Mouse (Mus musculus): ENCODE measurements around the gene Alyref. TPM values are rescaled to one million over a fixed set of nuclear protein-coding genes. Genes with fewer than 3 reads are reported as not detected.

The Alyref gene
- polyA plus RNA-seq, 1 experiment from 2014 or later, result 444 TPM

GRCm38 (mm10) chr11:120620195-120620594 is 22.0 kb upstream of the Alyref start:
- H3K4me1 ChIP-seq, result peaks cover 37% of the 10 kb centered on the region
- 90% methylated on average over 14 of the region's 14 CpGs for WGBS
- H3K36me3 ChIP-seq, result peaks cover 60% of the 10 kb centered on the region
- H3K4me3 ChIP-seq, result no peak overlapping the region
- no peaks in the 10 kb centered on the region for H3K9me3 ChIP-seq
- no peak overlapping the region; the same call in 1 of the 2 replicates for H3K27ac ChIP-seq
- DNase-seq (ENCODE audit: low spot score), result no peak
- H3K27me3 ChIP-seq (ENCODE audit: insufficient read depth, poor library complexity, severe bottlenecking), result no peaks in the 10 kb centered on the region

- WGBS, result 90% methylated on average over 25 of the region's 25 CpGs
- peak overlapping the region; percentile 89 for H3K27ac ChIP-seq
- H3K36me3 ChIP-seq, result peaks cover 71% of the 10 kb centered on the region
Observed at GRCm38 (mm10) chr11:120618619-120619535, 20.7 kb upstream of the Alyref start.

GRCm38 (mm10) chr11:120617519-120618112 is 19.5 kb upstream of the Alyref start, which contains the start of gene Pcyt2:
Pcyt2 (minus strand) TSS chr11:120617936.
- no peaks in the 10 kb centered on the region for H3K27me3 ChIP-seq (ENCODE audit: insufficient read depth, poor library complexity, severe bottlenecking)
- DNase-seq (ENCODE audit: low spot score), result peak; percentile 96
- H3K27ac ChIP-seq, result peak within 1 kb of the TSS; percentile 89
- no peaks in the 10 kb centered on the region for H3K9me3 ChIP-seq
- peaks cover 75% of the 10 kb centered on the region for H3K36me3 ChIP-seq
- peaks cover 20% of the 10 kb centered on the region for H3K4me1 ChIP-seq
- whole genome bisulfite sequencing, result under 1% methylated on average over 56 of the region's 56 CpGs
- H3K4me3 ChIP-seq, result peak within 1 kb of the TSS; percentile 79

More at GRCm38 (mm10) chr11:120618619-120619535, 20.7 kb upstream of the Alyref start:
- peak overlapping the region; percentile 79; the same call in 1 of the 2 replicates for H3K4me3 ChIP-seq
- H3K9me3 ChIP-seq, result no peaks in the 10 kb centered on the region
- H3K27me3 ChIP-seq (ENCODE audit: insufficient read depth, poor library complexity, severe bottlenecking), result no peaks in the 10 kb centered on the region
- peaks cover 27% of the 10 kb centered on the region for H3K4me1 ChIP-seq
- no peak for DNase-seq (ENCODE audit: low spot score)

GRCm38 (mm10) chr11:120616617-120617294 is 18.6 kb upstream of the Alyref start:
- DNase-seq (ENCODE audit: low spot score), result no peak
- peak overlapping the region; percentile 79 for H3K4me3 ChIP-seq
- 35% methylated on average over 4 of the region's 4 CpGs for WGBS
- peaks cover 20% of the 10 kb centered on the region for H3K4me1 ChIP-seq
- H3K27me3 ChIP-seq (ENCODE audit: insufficient read depth, poor library complexity, severe bottlenecking), result no peaks in the 10 kb centered on the region
- H3K27ac ChIP-seq, result peak overlapping the region; percentile 89
- H3K9me3 ChIP-seq, result no peaks in the 10 kb centered on the region
- H3K36me3 ChIP-seq, result peaks cover 77% of the 10 kb centered on the region

- Histone ChIP-seq H3K27me3 (ENCODE audit: insufficient read depth, poor library complexity, severe bottlenecking) (no peaks in the 10 kb centered on the region; the same call in 1 of the 2 replicates), H3K36me3 (peaks cover 77% of the 10 kb centered on the region), H3K4me3 (0 out of 2 replicates have a peak overlapping the region, but pooled peaks have one; percentile 9), H3K9me3 (no peaks in the 10 kb centered on the region), H3K4me1 (peaks cover 20% of the 10 kb centered on the region), H3K27ac (no peak overlapping the region)
- WGBS, result 89% methylated on average over 11 of the region's 11 CpGs
- no peak for DNase-seq (ENCODE audit: low spot score)
Observed at GRCm38 (mm10) chr11:120615606-120616203, 17.5 kb upstream of the Alyref start.

GRCm38 (mm10) chr11:120615167-120615566 is 17.0 kb upstream of the Alyref start:
- Histone ChIP-seq H3K27me3 (ENCODE audit: insufficient read depth, poor library complexity, severe bottlenecking) (no peaks in the 10 kb centered on the region; the same call in 1 of the 2 replicates), H3K36me3 (peaks cover 77% of the 10 kb centered on the region), H3K9me3 (no peaks in the 10 kb centered on the region), H3K4me3 (no peak overlapping the region), H3K4me1 (peaks cover 20% of the 10 kb centered on the region), H3K27ac (no peak overlapping the region)
- 86% methylated on average over 6 of the region's 6 CpGs for WGBS
- DNase-seq (ENCODE audit: low spot score), result no peak

- WGBS, result 89% methylated on average over 8 of the region's 8 CpGs
- H3K36me3 ChIP-seq, result peaks cover 78% of the 10 kb centered on the region
- DNase-seq (ENCODE audit: low spot score), result no peak
- no peak overlapping the region for H3K27ac ChIP-seq
- peaks cover 10% of the 10 kb centered on the region for H3K27me3 ChIP-seq (ENCODE audit: insufficient read depth, poor library complexity, severe bottlenecking)
- no peak overlapping the region for H3K4me3 ChIP-seq
- H3K9me3 ChIP-seq, result no peaks in the 10 kb centered on the region
- peaks cover 30% of the 10 kb centered on the region for H3K4me1 ChIP-seq
Observed at GRCm38 (mm10) chr11:120613976-120614375, 15.8 kb upstream of the Alyref start.

- H3K36me3 ChIP-seq, result peaks cover 74% of the 10 kb centered on the region
- DNase-seq (ENCODE audit: low spot score), result no peak
Observed at GRCm38 (mm10) chr11:120613481-120613972, 15.4 kb upstream of the Alyref start.

GRCm38 (mm10) chr11:120612763-120613162 is 14.6 kb upstream of the Alyref start:
- H3K27ac ChIP-seq, result no peak overlapping the region
- H3K36me3 ChIP-seq, result peaks cover 66% of the 10 kb centered on the region
- peak; percentile 89 for DNase-seq (ENCODE audit: low spot score)
- peak overlapping the region; percentile 2; the same call in 1 of the 2 replicates for H3K4me3 ChIP-seq
- peaks cover 38% of the 10 kb centered on the region for H3K4me1 ChIP-seq
- H3K27me3 ChIP-seq (ENCODE audit: insufficient read depth, poor library complexity, severe bottlenecking), result peaks cover 14% of the 10 kb centered on the region
- H3K9me3 ChIP-seq, result no peaks in the 10 kb centered on the region
- WGBS, result 37% methylated on average over 6 of the region's 6 CpGs

More at GRCm38 (mm10) chr11:120613481-120613972, 15.4 kb upstream of the Alyref start:
- WGBS, result 82% methylated on average over 10 of the region's 10 CpGs
- Histone ChIP-seq H3K4me3 (no peak overlapping the region), H3K27me3 (ENCODE audit: insufficient read depth, poor library complexity, severe bottlenecking) (peaks cover 12% of the 10 kb centered on the region), H3K9me3 (no peaks in the 10 kb centered on the region), H3K4me1 (peaks cover 34% of the 10 kb centered on the region), H3K27ac (no peak overlapping the region)

- WGBS, result 79% methylated on average over 9 of the region's 9 CpGs
Observed at GRCm38 (mm10) chr11:120610477-120611046, 12.4 kb upstream of the Alyref start.

GRCm38 (mm10) chr11:120609250-120609649 is 11.1 kb upstream of the Alyref start:
- no peaks in the 10 kb centered on the region for H3K9me3 ChIP-seq
- 35% methylated on average over 8 of the region's 8 CpGs for WGBS
- peaks cover 81% of the 10 kb centered on the region for H3K36me3 ChIP-seq
- H3K4me1 ChIP-seq, result peaks cover 25% of the 10 kb centered on the region
- peak overlapping the region; percentile 59 for H3K4me3 ChIP-seq
- H3K27me3 ChIP-seq (ENCODE audit: insufficient read depth, poor library complexity, severe bottlenecking), result peaks cover 25% of the 10 kb centered on the region
- peak; percentile 93 for DNase-seq (ENCODE audit: low spot score)
- H3K27ac ChIP-seq, result peak overlapping the region; percentile 82

More at GRCm38 (mm10) chr11:120610477-120611046, 12.4 kb upstream of the Alyref start:
- no peak overlapping the region for H3K27ac ChIP-seq
- no peak overlapping the region for H3K4me3 ChIP-seq
- DNase-seq (ENCODE audit: low spot score), result no peak
- H3K4me1 ChIP-seq, result peaks cover 26% of the 10 kb centered on the region
- H3K9me3 ChIP-seq, result no peaks in the 10 kb centered on the region
- H3K36me3 ChIP-seq, result peaks cover 79% of the 10 kb centered on the region
- H3K27me3 ChIP-seq (ENCODE audit: insufficient read depth, poor library complexity, severe bottlenecking), result peaks cover 25% of the 10 kb centered on the region
